Mouse (Mus musculus) testis, postnatal 14 days (tissue): ENCODE results near the gene Des.
A peak's percentile ranks its signal among the peaks of the same experiment; 100 is the strongest.

Experiments used
- DNase-seq: peaks from one replicate; pipeline ENCODE4 v3.0.0; 2021; ENCODE audit warnings: low spot score

Des gene

DNA sequence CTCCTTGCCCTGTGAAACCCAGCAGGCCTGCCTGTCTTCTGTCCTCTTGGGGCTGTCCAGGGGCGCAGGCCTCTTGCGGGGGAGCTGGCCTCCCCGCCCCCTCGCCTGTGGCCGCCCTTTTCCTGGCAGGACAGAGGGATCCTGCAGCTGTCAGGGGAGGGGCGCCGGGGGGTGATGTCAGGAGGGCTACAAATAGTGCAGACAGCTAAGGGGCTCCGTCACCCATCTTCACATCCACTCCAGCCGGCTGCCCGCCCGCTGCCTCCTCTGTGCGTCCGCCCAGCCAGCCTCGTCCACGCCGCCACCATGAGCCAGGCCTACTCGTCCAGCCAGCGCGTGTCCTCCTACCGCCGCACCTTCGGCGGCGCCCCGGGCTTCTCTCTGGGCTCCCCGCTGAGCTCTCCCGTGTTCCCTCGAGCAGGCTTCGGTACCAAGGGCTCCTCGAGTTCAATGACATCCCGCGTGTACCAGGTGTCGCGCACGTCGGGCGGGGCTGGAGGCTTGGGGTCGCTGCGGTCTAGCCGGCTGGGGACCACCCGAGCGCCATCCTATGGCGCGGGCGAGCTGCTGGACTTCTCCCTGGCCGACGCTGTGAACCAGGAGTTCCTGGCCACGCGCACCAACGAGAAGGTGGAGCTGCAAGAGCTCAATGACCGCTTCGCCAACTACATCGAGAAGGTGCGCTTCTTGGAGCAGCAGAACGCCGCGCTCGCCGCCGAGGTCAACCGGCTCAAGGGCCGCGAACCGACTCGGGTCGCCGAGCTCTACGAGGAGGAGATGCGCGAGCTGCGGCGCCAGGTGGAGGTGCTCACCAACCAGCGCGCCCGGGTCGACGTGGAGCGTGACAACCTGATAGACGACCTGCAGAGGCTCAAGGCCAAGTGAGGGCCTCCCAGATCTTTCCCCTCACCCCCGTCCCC, at the start of gene Des:
Gene Des (plus strand): TSS at position 218 of the 920 bp plus-strand sequence.
- DNase-seq = peak; percentile 51

DNA sequence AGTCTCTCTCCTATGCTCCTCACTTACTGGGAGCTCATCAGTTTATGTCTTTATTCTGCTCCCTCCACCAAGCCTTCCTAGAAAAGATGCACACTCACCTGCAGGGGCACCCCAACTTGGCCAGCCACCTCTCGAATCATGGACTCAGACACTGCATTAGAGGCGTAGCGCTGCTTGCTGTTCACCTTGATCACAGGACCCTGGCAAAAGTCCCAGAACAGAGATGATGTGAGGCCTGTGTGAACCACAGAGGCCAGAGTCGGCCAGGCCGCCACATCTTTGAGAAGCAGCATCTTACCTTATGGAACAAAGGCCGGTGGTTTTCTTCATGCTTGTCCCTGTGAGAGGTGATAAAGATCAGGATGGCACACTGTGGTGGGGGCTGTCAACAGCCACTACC, 48.4 kb upstream of the Des start:
- DNase-seq = no peak

DNA sequence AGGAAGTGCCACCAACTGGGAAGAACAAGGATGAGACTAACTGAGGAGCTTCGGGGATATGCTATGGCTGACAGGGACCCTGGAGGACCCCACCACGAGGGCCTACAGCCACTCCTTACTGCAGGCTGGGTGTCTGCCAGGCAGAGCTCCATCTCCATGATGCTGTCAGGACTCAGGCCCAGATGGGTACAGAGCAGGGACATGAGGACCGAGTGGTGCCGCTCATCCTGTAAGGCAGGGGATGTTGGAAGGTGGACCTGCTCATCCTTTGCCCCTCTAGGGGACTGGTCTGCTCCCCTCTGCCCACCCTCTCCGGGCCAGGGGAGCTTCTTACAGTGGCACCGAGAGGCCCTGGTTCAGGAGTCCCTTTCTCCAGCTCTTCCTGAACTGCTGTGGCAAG, 45.1 kb upstream of the Des start:
- no peak for DNase-seq

DNA sequence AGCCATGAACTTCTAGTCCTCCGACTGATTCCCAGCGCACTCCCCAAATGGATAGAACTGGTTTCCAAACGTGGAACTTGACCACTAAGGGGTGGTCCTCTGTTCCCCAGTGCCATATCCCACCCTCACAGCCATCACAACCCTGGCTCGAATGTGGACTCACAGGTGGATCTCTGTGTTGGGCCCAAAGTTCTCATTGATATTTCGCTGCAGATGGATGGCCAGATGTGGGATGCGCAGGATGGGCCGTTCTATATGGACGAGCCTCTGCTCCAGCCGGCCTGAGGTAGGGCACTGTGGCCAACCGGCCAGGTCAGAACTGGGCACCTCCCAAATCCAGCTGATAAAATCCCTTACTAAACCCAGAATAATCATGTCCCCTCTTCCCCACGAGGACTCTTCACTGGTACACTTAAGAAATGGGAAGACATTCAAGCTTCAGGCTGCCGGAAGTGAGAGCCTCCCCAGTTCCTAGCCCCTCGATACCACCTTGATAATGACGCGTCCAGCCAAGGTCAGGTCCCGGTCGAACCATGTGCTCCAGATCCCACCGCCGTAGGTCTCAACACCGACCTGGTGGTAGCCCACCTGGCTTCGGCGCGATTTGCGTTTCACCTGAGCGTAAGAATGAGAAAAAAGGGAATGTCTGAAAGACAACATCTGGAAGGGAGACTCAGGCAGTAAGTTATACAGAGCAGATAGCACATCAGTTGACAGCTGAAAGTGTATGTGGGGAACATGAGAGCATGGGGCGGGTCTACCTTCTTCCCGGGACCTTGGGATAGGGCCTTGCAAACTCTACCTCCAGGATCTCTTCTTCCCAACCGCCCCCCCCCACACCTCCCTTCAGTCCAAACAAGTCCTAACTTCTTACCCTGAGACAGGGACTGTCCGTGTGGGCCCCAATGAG, 44.4 kb upstream of the Des start:
- peak; percentile 36 for DNase-seq

DNA sequence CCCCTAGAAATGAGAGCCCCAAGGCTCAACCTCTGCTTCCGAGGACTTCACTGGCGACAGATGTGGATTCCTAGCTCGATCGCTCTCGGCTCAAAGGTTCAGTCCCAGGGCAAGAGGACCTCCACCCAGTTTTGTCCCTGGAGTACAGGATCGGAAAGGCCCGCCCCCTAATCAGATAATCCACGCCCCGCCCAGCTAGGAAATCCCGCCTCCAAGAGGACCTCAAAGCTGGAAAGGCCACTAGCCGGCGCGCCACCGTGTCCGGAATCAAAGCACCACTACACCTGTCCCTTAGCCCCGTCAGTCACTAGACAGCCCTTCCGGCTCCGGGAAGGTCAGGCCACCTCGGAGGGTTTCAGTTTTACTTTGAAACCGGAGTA, 43.3 kb upstream of the Des start:
- DNase-seq = peak; percentile 88

DNA sequence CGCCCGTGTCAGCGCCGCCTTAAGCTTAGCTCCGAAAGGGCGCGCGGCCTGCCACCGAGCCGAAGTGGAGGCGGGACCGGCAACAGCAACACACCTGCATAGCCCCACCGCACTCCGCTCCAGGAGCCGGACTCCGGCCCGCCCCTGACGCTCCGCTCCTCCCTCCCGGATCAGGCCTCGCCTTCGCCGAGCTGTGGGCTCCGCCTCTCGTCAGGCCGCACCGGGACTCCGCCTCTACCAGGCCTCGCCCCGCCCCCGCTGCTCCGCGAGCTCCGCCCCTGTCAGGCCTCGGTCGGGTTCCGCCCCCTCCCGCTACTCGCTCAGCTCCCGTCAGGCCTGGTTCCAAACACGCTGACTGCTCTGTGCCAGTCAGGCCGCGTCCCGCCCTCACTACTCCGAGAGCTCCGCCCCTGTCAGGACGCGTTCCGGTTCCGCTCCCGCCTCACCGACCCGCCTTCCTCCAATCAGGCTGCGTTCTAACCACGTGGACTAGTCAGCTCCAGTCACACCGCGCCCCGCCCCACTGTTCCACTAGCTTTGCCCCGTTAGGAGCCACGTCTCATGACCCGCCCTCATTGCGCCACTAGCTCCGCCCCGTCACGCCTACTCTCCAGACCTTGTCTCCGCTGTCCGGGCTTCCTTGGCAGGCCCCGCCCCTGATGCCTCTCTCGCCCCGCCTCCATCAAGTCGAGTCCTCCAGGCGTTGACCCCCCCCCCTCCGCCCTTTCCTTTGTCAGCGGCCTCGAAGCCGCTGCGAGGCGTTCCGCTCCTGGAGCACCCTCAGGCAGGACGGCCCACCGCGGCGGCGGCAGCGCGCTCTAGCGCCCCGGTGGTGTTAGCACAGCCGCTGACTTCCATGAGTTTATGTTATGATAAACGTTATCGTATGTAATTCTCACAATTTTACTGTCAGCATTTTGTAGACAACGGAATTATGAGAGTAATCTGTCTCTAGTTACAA, 42.6 kb upstream of the Des start, which contains the start of gene Dnpep:
Gene Dnpep (minus strand): TSS at position 750 of the 961 bp plus-strand sequence.
- peak; percentile 100 for DNase-seq

DNA sequence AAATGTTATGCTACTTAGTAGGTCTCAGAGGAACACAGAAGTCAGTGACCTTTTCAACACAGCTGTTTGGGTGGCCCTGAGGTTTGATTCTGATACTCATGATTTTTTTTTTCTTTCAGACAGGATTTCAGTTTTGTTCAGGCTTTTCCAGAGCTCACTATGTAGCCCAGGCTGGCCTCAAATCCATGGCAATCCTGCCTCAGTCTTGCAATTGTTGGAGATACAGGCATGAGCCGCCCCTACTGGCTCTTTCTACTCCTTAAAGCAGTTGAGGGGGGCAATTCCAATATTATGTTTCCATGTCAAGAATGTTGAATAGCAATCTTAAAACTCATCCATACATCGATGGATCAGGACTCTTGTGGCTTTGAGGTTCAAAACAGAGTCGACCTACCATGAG, 41.8 kb upstream of the Des start:
- no peak for DNase-seq

DNA sequence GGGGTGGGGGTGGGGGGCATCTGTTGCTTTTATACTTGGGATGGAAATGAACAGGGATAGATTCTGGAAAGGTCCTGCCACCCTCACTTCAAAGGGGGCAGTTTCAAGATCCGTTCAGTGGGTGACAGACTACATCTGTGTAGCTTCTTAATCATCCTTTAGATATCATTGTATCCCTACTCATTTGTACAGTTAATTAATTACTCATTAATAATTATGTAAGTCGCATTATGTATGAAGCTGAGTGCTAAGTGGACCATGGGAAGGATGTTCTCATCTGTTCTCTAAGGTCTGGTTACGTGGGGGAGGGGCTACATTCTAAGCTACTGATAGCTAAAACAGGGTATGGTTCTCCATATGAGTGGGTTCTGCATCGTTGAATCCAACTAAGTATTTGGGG, 41.4 kb upstream of the Des start:
- DNase-seq = no peak

DNA sequence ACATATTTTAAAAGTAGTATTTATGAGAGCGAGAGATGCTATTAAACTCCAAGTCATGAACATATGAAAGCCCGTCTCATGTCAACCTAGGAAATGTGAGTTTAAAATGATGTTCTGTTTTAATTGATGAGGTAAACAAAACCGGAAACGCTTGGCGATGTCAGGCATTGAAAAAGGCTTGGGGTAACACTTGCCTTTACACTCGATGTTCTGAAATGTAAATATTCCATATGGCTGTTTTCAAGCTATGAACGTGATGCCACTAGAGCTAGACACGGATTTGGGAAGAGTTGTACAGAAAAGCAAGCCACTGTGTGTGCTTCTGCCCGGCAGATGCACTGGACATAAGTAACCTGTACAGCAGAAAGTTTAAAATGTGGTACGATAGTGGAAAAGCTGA, 41.0 kb upstream of the Des start:
- no peak for DNase-seq

DNA sequence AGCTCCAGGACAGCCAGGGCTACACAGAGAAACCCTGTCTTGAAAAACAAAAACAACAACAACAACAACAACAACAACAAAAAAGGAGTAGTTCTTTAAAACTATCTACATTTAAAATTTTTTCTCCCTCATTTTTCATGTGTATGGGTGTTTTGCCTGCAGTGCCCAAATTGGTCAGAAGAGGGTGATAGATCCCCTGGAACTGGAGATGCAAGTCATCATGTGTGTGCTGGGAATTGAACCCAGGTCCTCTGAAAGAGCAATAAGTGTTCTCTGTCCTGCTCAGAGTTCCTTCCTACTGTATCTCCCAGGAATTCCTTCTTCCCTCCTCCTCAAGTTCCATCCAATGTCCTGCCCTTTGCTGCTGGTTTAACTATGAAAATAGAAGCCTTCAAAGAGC, 32.7 kb upstream of the Des start:
- no peak for DNase-seq

DNA sequence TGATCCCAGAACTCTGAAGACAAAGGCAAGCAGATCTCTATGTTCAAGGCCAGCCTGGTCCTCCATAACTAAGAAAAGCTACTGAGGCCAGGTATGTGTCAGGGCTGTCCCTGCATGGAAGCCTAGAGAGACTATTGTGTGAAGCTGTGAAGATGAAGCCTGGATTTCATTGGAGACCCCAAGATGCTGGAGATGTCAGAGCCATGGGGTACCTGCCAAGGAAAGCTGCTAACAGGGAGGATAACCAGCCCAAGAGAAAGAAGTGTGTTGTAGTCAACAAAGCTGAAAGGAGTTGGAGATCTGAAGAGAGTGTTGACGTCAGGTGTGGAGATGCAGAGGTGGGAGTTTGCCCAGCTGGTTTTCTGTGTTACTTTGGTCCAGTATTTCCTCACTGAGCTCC, 28.9 kb upstream of the Des start:
- no peak for DNase-seq

DNA sequence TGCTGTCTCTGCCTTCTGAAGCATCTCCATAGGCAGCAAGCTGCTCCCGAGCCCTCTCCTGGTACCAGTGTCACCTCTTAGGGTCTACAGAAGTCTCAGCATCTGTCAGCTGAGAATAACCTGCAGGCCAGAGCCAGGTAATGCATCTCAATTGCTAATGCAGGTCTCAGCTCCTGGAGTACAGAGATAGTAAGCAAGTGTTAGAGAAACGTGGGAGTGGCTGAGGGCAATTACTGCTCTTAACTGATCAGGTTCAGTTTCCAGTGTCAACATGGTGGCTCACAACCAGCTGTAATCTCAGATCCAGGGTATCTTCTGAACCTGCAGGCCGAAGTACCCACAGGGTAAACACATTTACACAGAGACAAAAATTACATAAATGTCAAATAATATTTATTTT, 23.7 kb upstream of the Des start:
- DNase-seq = no peak

DNA sequence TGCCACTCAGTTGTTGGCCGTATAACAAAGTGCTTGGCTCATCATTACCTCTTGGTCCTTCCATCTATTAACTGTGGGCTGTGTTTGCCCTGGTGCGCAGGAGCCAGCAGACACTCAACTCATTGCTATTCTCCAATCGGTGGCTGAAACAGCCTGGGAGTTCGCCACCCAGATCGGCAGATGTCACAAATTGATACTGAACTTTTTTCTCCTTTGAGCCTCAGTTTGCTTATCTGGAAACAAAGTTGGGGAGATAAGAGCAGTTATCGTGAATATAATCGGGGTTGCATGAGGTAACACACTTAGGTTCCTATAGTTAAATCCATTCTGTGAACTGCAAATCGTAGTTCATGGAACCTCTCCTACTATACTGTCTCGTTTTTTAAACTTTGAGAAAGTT, 23.0 kb upstream of the Des start:
- DNase-seq = no peak

DNA sequence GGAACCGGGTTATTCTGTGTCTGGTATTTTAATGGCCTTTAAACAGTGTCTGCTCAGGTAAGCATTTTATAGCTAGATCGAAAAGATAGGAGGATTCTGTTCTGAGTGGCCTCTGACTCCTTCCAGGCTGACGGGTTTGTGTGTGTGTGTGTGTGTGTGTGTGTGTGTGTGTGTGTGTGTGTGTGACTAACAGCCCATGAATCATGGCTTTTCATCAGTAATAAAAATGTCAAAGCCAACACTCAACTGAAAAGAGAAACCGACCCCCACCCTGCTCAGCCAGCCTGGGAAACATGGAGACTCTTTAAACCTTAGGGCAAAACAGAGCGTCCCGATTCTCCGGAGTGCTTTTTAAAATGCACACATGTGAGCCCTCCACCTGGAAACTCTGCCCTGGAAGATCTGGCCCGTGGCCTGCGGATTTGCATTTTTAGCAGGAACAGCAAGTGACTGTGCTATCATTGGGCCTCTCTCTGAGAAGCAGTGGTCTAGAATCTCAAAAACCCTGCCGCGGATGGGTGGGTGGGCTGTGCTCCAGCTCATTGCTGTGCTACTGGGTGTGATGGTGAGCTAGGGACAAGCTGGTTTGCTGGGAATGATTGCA, 21.9 kb upstream of the Des start:
- DNase-seq = no peak

DNA sequence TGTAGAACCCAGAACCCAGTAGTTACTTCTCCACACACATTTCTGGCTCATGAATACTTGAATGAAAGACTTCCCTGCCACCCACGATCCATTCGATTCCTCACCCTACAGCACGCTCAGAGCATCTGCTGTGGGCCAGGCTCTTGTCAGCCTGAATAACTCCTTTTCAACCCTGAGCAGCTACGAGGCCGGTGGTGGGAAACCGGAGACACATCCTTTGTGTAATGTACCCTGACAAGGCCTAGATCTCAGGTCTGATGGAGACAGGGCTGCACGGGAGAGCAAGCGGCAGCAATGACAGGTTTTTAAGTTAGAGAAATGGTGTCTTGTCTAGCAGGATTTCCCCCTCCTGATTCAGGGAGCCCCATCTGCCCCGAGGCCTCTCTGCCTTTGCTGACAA, 20.8 kb upstream of the Des start:
- no peak for DNase-seq

DNA sequence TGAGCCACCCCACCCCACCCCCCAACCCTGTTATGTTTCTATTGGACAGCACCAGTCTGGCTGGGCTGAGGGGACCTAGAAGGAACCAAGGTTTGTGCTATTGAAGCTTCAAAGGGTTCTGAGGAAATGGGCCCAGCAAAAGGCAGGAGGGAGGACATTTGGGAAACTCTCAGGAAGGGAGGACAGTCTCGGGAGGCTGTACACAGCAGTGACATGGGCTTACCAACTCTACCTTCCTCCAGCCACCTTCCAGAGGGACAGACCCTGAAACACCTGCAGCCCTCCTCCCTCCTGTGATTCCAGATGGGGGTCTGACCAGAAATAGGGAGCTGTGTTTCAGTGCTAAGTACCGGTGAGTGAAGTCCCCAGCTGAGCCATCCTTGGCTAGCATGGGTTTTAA, 19.6 kb upstream of the Des start:
- no peak for DNase-seq

DNA sequence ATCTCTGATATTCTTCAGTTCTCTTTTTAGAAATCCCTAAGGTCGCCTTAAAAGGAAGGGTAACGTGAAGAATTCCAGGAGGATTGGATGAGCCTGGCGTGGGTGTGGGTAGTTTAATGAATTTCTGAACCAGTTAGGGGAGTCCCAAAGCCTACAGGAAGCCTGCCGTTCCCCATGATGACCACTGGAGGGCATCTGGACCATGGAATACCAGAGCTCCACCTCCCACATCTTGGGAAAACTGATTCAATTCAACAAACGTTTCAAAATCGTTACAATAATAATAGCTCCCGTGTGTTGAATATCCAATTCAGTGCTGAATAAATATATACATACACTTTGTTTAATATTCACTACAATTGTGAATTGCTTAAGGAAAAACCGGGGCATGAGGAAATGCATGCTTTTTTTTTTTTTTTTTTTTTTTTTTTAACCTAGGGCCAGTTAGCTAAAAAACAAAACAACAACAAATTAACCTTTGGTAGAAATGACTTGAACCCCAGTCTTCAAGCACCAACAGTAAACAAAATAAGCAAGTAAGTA, 17.2 kb upstream of the Des start:
- peak; percentile 47 for DNase-seq

DNA sequence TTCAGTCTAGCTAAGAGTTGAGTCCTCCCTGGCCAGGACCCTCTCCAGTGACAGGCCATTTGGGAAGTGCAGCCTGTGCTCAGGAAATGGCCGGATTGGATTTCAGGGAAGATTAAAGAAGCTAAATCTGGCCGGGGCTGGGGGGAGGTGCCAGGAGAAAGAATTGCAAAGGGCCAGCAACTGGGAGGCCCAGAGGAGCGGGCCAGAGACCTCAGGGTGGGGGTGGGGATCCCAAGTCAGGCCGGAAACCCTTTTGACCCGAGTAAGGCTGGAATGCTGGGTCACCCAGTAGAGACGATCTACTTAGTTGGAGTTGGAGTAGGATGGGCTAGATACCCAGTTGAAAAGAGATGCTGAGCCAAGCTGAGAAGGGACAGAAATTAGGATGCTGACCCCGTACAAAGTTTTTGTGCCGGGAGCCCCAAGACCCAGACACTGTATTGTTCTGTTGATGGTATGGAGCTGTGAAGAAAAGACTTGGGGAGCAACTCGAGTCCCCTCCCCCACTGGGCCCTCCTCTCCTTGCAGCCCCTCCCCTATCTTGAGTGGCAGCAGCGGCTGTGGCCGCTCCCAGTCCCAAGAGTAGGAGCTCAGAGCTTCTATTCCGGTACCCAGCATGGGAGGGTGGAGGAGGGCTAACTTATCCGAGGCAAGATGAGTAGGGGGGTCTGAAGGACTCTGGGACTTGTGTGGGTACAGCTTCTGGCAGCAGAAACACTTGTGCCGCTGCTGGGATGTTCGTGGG, 15.7 kb upstream of the Des start:
- no peak for DNase-seq

DNA sequence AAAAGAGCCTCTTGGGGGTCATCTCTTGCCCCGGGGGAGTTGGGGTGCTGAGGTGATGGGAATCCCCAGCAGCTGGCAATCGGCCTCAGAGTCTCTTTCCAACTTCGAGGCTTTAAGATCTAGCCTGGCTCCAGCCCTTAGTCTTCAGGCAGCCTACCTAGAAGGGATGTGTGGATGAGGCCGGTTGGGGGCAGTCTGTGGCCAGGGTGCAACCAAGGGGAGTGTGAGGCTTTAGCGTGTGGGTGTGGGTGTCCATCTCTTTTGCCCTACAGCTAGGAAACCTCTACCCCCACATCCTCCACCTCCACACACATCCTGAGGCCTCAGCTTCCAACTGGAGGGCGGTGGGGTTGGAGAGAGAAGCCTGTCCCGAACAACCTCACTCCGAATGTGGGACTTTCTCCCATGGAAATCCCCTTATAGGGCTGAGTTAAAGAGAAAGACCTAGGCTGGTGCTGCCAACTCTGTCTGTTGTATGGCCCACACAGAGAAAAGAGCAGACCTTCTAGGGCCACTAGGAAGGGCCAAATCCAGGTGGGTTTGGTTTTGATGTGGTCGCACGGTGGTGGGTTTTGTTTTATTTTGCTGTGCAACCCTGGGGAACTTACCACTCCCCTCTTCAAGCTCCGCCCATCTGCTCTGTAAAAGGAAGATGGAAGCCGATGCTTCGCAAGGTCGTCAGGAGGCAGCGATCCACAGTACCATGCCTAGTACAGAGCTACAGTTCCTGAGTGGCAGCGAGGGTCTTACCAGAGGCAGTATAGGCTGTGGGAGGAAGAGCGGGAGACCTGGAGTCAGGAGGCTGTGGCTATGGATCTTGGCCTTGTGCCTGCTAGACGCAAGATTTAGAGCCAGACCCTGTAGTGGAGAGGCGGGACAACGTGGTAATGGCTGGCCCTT, 14.8 kb upstream of the Des start:
- no peak for DNase-seq
